Mouse (Mus musculus) cerebellum, postnatal 4 days (tissue): ENCODE data around the gene Ankrd66.
"Not testable (repeated sequence)": the region's sequence is repeated elsewhere in the genome, so short reads cannot be mapped to it uniquely, and the experiment has no call there.

Source experiments
- DNase-seq, 2 experiments: peaks; one replicate each; pipeline ENCODE4 v3.0.0; 2022; ENCODE audit warnings: low spot score in 2 of 2, mixed read lengths in 1 of 2

Gene Ankrd66

DNA sequence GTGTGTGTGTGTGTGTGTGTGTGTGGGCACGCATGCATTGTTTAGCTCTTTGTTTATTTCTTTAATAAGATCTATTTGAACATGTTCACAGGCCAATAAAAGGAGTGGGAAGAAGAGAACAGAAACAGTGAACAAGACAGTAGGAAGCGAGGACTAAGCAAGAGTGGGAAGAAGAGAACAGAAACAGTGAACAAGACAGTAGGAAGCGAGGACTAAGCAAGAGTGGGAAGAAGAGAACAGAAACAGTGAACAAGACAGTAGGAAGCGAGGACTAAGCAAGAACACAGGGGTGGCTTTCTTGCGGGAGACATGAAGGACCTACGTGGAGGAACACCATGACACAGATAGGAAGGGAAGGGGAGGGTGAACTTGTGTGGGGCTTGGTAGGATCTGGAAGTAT, 6.6 kb downstream of the Ankrd66 start:
- not testable (repeated sequence) for DNase-seq

DNA sequence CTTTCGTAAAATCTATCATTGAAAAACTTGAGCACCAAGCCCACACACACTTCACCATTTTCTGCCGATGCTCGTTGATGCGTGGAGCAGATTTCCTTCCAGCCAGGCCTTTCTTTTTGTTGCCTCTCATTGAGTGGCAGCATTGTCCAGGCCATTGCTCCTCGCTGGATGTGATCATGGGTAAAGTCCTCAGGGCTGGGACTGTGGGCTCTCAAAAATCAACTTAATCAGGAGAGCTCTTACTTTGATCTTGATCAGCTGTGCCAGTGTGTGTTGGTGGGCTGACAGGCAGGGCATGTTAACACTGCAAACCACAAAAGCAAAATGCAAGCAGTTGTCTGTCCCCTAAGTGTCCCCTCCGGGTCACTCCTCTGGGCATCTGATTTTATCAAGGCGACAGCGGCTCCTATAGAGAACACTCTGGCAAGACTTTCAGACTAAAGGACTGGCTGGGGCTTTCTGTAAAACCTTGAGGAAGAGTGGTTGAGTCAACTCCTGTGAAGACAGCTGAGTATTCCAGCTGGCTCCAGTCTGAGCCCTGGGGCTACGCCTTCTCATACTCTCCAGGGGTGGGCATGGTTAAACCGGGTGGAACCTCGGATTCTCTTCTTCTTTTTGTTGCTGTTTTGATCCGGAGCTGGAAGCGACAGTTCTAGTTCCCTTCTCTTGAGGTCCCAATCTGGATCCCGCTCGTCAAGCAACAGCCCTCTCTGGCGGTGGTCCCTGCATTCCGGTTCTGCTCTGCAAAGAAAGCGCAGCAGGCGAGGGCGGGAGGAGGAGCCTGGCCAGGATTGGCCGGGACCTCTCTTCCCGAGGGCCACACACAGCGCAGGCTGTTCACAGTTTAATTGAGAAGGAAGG, 8.8 kb downstream of the Ankrd66 start:
- DNase-seq = peak; percentile 25 to 44

DNA sequence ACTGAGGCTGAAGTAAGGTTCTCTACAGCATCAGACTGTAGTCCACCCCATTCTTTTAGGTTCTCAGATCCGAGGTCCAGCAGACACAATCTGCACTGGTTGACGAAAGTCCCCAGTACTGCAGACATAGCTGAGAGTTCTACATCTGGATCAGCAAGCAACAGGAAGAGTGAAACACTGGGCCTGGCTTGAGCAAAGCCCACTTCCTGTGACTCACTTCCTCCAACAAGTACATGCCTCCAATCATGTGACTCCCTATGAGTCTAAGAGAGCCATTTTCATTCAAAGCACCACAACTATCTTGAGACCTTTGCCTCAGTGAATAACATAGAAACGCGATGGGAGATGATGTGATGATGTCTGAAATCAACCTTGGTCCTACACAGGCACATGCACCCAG, 12.2 kb downstream of the Ankrd66 start:
- no peak for DNase-seq

DNA sequence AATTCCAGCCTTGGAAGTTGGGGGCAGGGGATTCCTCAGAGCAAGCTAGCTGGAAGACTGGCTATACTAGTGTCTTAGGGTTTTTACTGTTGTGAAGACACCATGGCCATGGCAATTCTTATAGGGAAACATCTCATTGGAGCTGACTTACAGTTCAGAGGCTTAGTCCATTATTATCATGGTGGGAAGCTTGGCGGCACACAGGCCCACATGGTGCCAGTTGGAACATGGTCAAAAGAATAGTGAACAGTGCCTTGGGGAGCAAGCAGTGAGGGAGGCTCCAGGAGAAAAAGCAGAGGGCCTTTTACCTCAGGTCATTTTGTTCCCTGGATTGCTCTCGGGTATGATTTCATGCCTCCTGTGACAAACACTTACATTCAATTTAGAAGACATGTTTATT, 12.9 kb downstream of the Ankrd66 start:
- no peak for DNase-seq

DNA sequence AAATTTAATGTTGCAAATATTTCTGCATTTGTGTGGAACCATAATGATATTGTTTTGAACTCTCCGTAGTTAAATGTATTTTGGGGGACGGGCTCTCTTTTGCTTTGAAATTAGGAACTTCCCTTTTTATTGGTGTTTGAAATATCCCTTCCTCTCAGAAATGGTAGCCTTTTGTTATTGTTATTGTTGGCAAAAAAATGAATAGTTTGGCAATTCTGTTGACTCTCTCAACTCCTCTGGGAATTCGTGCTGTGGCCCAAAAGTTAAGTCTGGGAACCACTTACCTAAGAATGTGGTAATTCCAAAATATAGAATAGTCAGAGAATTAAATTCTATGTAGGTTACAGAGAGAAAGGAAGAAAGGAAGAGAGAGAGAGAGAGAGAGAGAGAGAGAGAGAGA, 23.3 kb downstream of the Ankrd66 start:
- no peak for DNase-seq

DNA sequence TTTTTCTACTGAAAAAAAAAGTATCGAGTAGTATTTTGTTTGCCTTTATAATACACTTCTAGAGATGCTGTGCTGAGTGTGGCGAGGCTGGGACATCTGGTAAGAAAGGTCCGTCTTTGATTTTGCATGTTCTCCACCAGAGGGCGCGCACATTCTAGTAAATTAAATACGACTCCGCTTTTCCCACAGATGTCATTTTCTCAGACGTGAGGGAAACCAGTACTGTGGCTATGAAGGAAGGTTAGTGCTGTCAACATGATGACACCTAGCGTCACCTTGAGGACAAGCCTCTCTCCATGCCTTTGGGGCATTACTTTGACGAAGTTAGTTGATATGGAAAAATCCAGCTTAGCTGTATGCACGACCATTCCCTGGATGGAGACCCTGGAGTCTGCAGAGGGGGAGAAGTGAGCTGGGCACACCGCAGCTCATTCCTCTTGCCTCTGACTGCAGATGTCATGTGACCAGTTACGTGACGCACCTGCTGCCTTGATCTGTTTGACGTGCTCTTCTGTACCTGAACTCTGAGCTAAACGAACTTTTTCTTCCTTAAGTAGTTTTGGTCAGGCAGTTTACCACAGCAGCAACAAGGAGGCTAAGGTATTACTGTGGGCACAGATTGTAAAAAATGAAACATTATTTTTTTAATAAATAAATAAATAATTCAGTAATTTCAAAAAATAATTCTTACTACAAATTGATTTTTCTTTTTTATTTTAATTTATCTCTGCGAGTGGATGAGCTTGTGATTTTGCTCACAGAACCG, 24.6 kb downstream of the Ankrd66 start:
- peak; percentile 53 to 66 for DNase-seq

DNA sequence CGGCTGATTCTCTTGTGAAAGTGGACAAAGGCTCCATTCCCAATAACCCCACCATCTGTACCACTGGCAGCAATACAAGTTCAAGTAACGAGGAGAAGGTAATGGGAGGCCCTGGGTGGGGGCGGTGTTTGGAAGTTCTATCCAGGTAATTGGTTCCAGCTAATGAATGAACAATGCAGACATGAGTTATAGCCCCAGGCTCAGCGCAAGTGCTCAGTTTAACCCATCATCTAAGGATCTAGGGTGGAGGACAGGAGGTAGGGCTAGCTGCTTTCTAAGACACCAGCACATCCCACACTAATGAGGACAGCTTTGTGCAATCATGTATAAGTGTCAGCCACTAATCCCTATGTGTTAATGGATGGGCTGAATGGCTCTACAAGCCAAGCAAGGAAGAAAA, 32.7 kb downstream of the Ankrd66 start:
- no peak for DNase-seq

DNA sequence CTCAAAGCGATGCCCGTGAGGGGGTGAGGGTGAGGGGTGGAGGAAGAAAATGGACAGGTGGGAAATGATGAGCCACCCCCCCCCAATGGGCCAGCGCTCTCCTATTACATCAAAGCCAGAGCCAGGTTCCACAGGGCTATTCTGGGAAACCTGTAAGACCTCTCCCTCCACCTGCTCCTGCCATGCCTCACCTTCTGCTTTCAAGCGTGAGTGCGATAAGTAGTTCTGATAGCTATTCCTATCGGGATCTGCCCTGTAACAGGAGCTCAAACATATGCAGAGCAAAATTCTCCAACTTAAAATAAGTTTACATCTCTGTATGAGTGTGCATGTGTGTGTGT, 38.9 kb downstream of the Ankrd66 start:
- DNase-seq = no peak

DNA sequence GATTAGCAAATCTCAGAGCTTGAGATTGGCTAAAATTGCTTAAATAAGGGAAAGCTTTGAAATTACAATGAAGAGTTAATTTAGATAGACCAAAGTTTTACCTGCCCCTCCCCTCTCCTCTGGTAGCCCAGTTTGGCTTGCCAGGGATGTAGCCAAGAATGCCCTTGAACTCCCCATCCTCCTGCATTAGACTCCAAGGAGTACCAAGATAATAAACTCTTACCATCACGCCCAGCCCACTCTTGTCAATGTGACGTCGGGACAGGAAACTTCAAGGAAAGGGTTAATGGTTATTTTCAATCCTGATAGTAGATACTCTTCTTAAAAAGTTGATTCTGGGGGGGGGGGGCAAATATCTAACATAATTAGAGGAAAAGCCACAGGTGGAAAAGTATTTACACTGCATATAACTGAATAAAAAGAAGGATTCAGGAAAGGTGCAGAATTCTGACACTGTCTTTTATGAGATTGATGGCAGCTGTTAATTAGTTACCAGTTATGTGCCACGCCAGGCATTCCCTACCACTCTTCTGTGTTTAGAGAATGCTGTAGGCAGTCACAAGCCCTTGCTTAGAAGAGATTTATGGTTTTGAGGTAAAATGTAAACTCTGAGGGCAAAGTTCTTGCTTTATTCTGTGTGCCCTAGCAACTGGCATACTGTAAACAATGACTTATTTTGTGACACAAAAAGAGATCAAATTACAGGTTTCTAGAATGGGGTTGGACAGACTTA, 39.4 kb downstream of the Ankrd66 start:
- DNase-seq = no peak

DNA sequence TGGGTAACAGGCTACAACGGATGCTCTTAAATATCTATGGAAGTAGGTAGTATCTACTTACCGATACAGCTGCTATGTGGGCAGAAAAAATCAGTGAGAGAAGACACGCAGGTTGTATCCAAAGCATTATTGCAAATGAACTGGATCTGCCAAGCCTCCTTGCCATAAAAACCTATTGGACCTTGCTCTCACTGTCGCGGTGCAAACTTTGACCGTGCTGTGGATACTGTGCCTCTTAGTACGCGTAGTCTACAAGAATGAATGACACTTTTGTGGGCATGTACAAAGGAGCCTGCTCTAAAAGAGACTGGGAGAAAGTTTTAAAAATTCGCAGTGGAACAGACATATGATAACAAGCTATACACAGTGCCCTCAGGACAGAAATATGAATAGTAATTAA, 40.8 kb downstream of the Ankrd66 start, which contains the start of gene Mep1a:
Mep1a (minus strand) TSS at position 221 of the 400 bp plus-strand sequence.
- DNase-seq = no peak

DNA sequence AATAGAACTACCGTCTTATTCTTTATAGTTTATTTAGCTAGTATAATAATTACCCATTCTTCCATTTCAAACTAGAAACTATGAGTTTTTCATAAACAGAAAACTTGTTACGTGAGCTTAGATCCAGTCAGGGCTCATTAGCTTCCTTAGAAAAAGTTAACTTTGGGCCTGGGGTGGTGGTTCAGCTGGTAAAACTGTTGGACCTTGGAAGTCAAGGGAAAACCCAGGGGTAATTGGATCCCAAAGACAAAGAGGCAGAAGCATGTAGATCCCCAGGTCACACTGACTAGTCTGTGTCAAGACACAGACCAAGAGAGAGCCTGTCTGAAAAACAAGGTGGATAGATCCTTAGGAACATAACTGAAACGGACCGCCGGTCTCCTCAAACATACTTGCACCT, 41.8 kb downstream of the Ankrd66 start:
- no peak for DNase-seq

DNA sequence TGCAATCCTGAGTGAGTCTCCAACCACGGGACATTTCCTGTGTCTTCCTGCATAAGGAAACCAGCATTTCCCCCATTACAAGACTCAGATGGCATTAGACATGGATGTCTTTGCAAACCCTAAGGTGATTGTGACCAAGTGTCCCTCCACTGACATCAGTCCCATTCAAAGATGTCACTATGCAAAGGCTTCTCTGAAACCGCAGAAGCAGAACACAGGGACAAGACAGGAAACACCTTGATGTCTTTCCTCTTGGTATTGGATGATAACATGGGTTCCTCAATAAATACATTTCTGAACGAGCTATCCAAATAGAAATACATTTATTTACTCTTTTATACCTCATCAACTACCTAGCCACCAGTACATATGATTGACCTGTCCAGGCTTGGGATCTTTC, 42.2 kb downstream of the Ankrd66 start:
- no peak for DNase-seq

DNA sequence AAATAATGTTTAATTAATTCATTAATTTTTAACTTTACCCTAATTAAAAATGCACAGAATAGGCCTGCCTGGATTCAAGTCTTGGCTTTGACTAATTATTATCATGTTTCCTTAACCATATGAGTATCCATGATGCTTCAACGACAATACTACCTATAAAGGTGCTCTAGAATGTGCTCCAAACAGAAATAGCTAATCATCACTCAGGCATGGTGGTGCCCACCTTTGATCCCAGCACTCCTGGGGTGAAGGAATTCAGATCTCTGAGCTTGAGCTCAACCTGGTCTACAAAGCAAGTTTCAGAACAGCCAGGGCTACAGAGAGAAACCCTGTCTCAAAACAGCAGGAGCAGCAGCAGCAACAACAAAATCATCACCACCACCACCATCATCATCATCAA, 42.9 kb downstream of the Ankrd66 start:
- DNase-seq = no peak

DNA sequence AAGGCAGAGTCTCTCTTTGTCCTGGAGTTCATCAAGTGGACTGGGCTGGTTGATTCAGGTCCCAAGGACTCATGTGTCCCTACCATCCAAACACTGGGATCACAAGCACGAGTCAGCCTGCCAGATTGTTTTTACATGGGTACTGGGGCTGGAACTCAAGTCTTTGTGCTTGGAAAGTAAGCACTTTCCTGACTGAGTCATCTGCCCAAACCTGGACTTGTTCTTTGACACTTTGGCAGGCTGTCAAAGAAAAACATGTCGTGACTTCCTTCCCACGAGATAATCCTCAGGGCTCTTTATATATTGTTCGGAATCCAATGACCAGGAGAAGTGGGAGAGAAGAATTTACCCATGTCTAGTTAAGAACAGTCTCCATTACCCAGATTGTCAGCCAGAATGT, 45.9 kb downstream of the Ankrd66 start:
- DNase-seq = no peak

DNA sequence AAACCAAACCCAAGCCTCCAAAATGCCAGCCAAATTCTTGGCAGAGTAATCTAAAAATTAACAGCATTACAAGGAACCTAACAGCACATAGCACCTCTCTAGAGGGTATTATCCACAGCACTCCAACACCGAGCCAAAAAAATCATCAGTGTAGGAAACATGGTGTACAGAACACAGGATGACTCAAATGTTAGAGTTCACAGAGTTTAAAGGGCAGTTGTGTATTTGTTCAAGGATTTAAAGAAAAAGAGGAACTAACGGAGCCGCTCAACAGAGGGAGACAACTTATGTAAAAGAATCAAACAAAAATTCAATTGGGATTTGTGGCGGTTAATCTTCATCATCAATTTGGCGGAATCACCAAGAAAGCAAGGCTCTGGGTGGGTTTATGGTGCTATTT, 47.9 kb downstream of the Ankrd66 start:
- DNase-seq = no peak

DNA sequence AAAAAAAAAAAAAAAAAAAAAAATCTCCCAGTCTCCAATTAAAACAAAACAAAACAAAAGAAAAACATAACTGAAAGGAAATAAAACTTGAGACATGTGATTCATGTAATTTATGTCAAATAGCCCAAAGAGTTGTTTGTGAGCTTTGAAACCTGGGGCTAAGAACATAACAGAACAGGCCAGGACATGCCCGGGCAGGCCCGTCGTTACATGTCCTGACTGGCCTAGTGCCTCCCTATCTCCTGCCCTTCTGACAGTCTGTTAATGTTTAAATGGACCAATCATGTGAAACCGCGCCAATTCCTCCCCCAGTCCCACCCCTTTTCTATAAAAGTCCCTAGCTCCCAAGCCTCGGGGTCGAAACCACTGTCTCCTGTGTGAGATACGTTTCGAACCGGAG, 53.1 kb downstream of the Ankrd66 start:
- not testable (repeated sequence) for DNase-seq

DNA sequence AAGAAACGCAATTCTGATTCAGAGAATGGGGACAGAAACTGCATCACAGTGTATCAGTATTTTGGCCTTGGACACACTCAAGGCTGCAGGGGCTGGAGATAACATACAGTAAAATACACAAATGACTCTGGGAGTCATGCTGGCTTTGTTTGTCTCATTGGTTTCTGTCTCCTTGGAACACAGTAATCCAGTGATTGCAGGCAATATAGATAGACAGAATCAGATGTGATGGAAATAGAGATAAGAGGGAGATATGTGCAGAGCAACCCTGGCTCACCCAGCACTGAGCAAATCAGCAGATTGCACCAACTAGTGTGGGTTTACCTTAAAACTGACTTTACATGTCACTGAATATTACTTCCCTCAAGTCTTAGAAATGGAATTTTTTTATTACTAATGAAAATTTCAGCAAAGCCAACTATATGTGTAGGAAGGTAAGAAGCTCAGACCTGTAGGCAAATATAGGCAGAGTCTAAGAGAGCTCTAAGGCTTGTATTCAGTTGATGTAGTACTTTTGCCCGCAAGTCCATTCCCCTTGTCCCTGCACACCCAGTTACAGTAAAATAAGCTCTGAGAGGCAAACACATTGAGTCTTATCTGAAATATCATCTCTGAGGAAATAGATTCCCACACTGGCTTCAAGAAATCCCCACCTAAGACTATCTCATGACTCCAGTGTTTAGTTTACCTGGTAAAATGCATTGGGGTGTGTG, 54.8 kb downstream of the Ankrd66 start:
- no peak for DNase-seq

DNA sequence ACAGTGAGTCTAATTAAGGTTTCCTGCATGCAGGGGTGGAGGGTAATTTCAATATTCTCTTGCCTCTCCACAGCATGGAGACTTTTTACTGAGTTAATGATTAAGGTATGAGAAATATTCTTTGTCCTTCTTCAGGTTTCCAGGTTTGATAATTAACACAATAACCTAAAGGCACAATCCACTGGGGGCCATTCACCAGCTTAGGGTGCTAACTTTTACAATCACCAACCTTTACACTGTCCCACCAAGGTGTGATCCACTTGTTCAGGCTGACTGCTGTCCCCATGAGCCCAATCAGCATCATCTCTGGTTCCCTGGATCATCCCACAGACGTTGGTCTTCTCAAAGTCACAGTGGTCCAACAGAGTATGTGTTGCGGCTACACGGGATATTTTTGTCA, 57.5 kb downstream of the Ankrd66 start:
- no peak for DNase-seq
